ENCODE assay signal across 12 mouse cellular contexts in the genomic region with DNA sequence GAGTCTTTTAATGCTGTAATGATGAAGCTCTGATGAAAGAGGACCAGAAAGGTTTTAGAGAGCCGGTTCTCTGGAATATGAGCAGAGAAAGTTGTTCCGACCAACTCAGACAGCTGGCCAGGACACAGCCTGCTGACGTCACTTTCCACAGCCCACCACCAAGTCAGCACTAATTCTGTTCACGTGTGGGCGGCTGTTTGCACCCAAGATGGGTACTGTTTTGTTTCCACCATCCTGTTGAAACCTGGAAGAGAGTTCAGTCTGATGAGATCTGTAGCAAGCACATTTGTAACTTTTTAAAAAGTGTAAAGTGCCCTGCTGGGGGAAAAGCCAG.
DNase-seq lines count a peak whose midpoint lies in the region; ATAC-seq and TF ChIP-seq lines count a peak whose summit lies in the region.
"Had no signal": no experiment of that assay in that cellular context is flagged by ENCODE, and none has a peak within 500 bp of the region (broad histone marks: within the 10 kb centered on the region; RNA-seq: fewer than 3 reads in every experiment).

No protein-coding gene starts in this region.

- no peaks in the 10 kb centered on the region for H3K36me3 ChIP-seq in forebrain, embryonic 15.5 days
- no peaks in the 10 kb centered on the region for H3K36me3 ChIP-seq in forebrain, postnatal 0 days (ENCODE audit: insufficient read depth)
- H3K36me3 ChIP-seq in heart, postnatal 0 days (replicated peaks; ENCODE audit: control insufficient read depth, insufficient read depth, low read length) = no peaks in the 10 kb centered on the region
- no peaks in the 10 kb centered on the region for H3K36me3 ChIP-seq in limb, embryonic 13.5 days
- H3K36me3 ChIP-seq: liver, embryonic 13.5 days; stomach, embryonic 15.5 days had no signal

- no peak for TF ChIP-seq EP300 in heart, postnatal 0 days (IDR thresholded peaks at IDR 0.05; ENCODE audit: low read depth)

- H3K4me3 ChIP-seq in forebrain, embryonic 15.5 days = no peak overlapping the region
- H3K4me3 ChIP-seq in forebrain, postnatal 0 days (ENCODE audit: low read depth, low read length) = no peak overlapping the region
- H3K4me3 ChIP-seq in heart, postnatal 0 days (ENCODE audit: low read depth, low read length) = no peak overlapping the region
- H3K4me3 ChIP-seq in limb, embryonic 13.5 days = no peak overlapping the region
- H3K4me3 ChIP-seq: liver, embryonic 13.5 days; neural tube, embryonic 13.5 days; stomach, embryonic 15.5 days had no signal

- no peak for ATAC-seq in forebrain, embryonic 15.5 days (replicated peaks)
- no peak; the same call in 1 of the 2 replicates for ATAC-seq in forebrain, postnatal 0 days
- peak; percentile 68 for ATAC-seq in CD4-positive, CD25-positive, alpha-beta regulatory T cell, adult 4 months
- ATAC-seq in heart, postnatal 0 days (ENCODE audit: insufficient read depth, low read depth) = 0 out of 2 replicates have a peak, but pooled peaks have one; percentile 9
- peak; percentile 48 for ATAC-seq in limb, embryonic 13.5 days (ENCODE audit: low FRiP score, low read depth)

- no peaks in the 10 kb centered on the region for H3K9me3 ChIP-seq in forebrain, embryonic 15.5 days
- H3K9me3 ChIP-seq in forebrain, postnatal 0 days (ENCODE audit: low read length) = no peaks in the 10 kb centered on the region
- H3K9me3 ChIP-seq in heart, postnatal 0 days (replicated peaks; ENCODE audit: control insufficient read depth, low read length) = no peaks in the 10 kb centered on the region
- H3K9me3 ChIP-seq in limb, embryonic 13.5 days = no peaks in the 10 kb centered on the region
- H3K9me3 ChIP-seq: liver, embryonic 13.5 days; neural tube, embryonic 13.5 days; stomach, embryonic 15.5 days had no signal

- H3K27ac ChIP-seq in forebrain, embryonic 15.5 days (replicated peaks) = 0 out of 2 replicates have a peak overlapping the region, but pooled peaks have one; percentile 1
- no peak overlapping the region for H3K27ac ChIP-seq in forebrain, postnatal 0 days (ENCODE audit: low read depth, low read length)
- H3K27ac ChIP-seq in heart, postnatal 0 days (ENCODE audit: low read depth) = peak overlapping the region; percentile 80
- peak overlapping the region; percentile 61 for H3K27ac ChIP-seq in limb, embryonic 13.5 days
- H3K27ac ChIP-seq: liver, embryonic 13.5 days; neural tube, embryonic 13.5 days; stomach, embryonic 15.5 days had no signal

- H3K4me2 ChIP-seq in forebrain, embryonic 15.5 days (replicated peaks) = no peak overlapping the region
- H3K4me2 ChIP-seq in forebrain, postnatal 0 days (ENCODE audit: low read depth) = no peak overlapping the region
- peak overlapping the region; percentile 17; the same call in 1 of the 2 replicates for H3K4me2 ChIP-seq in heart, postnatal 0 days (ENCODE audit: low read depth, low read length)
- no peak overlapping the region; the same call in 1 of the 2 replicates for H3K4me2 ChIP-seq in limb, embryonic 13.5 days (replicated peaks)
- H3K4me2 ChIP-seq: liver, embryonic 13.5 days; neural tube, embryonic 13.5 days; stomach, embryonic 15.5 days had no signal

- no peaks in the 10 kb centered on the region for H3K27me3 ChIP-seq in forebrain, embryonic 15.5 days
- H3K27me3 ChIP-seq in forebrain, postnatal 0 days (ENCODE audit: insufficient read depth, low read length) = no peaks in the 10 kb centered on the region
- H3K27me3 ChIP-seq in heart, postnatal 0 days (ENCODE audit: control insufficient read depth, insufficient read depth, low read length) = no peaks in the 10 kb centered on the region
- no peaks in the 10 kb centered on the region for H3K27me3 ChIP-seq in limb, embryonic 13.5 days
- H3K27me3 ChIP-seq: liver, embryonic 13.5 days; neural tube, embryonic 13.5 days; stomach, embryonic 15.5 days had no signal

- no peak overlapping the region for H3K9ac ChIP-seq in forebrain, embryonic 15.5 days (replicated peaks)
- H3K9ac ChIP-seq in forebrain, postnatal 0 days = no peak overlapping the region
- no peak overlapping the region for H3K9ac ChIP-seq in heart, postnatal 0 days (replicated peaks; ENCODE audit: low read depth, low read length)
- no peak overlapping the region for H3K9ac ChIP-seq in limb, embryonic 13.5 days
- H3K9ac ChIP-seq: liver, embryonic 13.5 days; neural tube, embryonic 13.5 days; stomach, embryonic 15.5 days had no signal

- no peak for DNase-seq in forebrain, postnatal 0 days
- DNase-seq in heart, postnatal 0 days (ENCODE audit: low spot score) = no peak
- DNase-seq in cerebellum, adult 11-12 months = no peak
- no peak for DNase-seq in urinary bladder, postnatal 25 days (ENCODE audit: low spot score)
- no peak for DNase-seq in adrenal gland, adult 2 months
- DNase-seq: cerebellum, adult 9-11 months; liver, embryonic 13.5 days had no signal

- peaks cover 68% of the 10 kb centered on the region for H3K4me1 ChIP-seq in forebrain, embryonic 15.5 days
- H3K4me1 ChIP-seq in forebrain, postnatal 0 days (ENCODE audit: insufficient read depth) = peaks cover 14% of the 10 kb centered on the region; the same call in 1 of the 2 replicates
- peaks cover 37% of the 10 kb centered on the region for H3K4me1 ChIP-seq in heart, postnatal 0 days (ENCODE audit: control insufficient read depth, insufficient read depth)
- peaks cover 46% of the 10 kb centered on the region for H3K4me1 ChIP-seq in limb, embryonic 13.5 days
- H3K4me1 ChIP-seq: liver, embryonic 13.5 days had no signal

- 49% methylated on average over 5 of the region's 5 CpGs for WGBS in forebrain, embryonic 15.5 days
- 48% methylated on average over 5 of the region's 5 CpGs for WGBS in forebrain, postnatal 0 days
- WGBS in heart, postnatal 0 days = 14% methylated on average over 5 of the region's 5 CpGs
- WGBS in limb, embryonic 13.5 days = 19% methylated on average over 5 of the region's 5 CpGs

- TF ChIP-seq CTCF in forebrain, postnatal 0 days (IDR thresholded peaks at IDR 0.05; ENCODE audit: low read depth) = no peak
- TF ChIP-seq CTCF in heart, postnatal 0 days (IDR thresholded peaks at IDR 0.05; ENCODE audit: low read depth) = no peak

Comparison
In these comparisons a context has a peak if more than half of its experiments do, and no peak if none do; other contexts are left out.
1. ATAC-seq: peak in CD4-positive, CD25-positive, alpha-beta regulatory T cell, adult 4 months (single experiment), heart, postnatal 0 days (single experiment) and limb, embryonic 13.5 days (single experiment); none in forebrain, embryonic 15.5 days (single experiment) and forebrain, postnatal 0 days (single experiment).